Mouse (Mus musculus): ENCODE data around the gene Gapdhs. TPM values are rescaled to one million over a fixed set of nuclear protein-coding genes. Genes with fewer than 3 reads are reported as not detected.
"Not testable (repeated sequence)": the region's sequence is repeated elsewhere in the genome, so short reads cannot be mapped to it uniquely, and the experiment has no call there.

Gapdhs gene
- polyA plus RNA-seq (2012; fragmentation: generic; extraction: Trizol): 0.05 TPM

DNA sequence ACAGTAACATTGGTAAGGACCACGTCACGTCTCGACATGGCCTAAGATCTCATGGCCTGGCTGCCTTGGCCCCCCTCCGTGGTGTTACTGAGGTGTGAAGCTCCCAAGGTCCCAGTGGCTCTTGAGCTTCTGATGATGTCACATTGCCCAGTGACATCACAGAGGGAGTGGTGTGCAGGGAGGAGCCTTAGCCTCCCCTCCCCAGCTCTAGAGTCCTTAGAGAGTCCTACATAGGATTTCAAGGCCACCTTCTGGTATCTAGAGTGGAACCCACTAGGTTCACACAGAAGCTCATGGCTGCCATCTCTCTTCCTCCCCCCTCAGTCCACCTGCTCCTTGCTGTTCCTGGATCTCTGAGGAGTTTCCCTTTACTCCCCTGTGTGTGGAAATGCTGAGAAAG is at the start of gene Gapdhs:
TSS of gene Gapdhs (minus strand) at position 65 of the 400 bp plus-strand sequence.
- not testable (repeated sequence) for H3K79me2 ChIP-seq (ENCODE audit: control insufficient read depth, insufficient read depth); H3K4me3 ChIP-seq; H3K4me2 ChIP-seq (ENCODE audit: low read depth); H3ac ChIP-seq (ENCODE audit: control insufficient read depth, insufficient read length); H3K36me3 ChIP-seq (ENCODE audit: control insufficient read depth, insufficient read depth); H3K27me3 ChIP-seq (ENCODE audit: control insufficient read depth, insufficient read depth, insufficient read length)

DNA sequence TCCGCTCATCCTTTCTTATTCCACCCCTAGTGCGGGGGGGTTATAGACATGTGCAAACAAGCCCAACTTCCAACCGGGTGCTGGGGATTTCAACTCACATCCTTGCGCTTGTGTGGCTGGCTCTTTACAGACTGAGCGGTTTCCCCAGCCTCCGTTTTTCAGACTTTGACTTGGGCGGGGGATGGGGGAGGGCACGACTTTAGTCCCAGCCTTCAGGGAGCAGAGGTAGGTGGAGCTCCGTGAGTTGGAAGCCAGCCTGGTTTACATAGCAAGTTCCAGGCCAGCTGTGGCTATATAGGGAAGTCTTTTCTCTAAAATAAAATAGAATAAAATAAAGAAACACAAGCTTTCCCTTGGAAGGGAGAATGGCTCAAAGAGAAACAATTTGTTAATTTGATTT is 48.4 kb upstream of the Gapdhs start:
- no peak overlapping the region for H3K4me2 ChIP-seq (ENCODE audit: low read depth)

DNA sequence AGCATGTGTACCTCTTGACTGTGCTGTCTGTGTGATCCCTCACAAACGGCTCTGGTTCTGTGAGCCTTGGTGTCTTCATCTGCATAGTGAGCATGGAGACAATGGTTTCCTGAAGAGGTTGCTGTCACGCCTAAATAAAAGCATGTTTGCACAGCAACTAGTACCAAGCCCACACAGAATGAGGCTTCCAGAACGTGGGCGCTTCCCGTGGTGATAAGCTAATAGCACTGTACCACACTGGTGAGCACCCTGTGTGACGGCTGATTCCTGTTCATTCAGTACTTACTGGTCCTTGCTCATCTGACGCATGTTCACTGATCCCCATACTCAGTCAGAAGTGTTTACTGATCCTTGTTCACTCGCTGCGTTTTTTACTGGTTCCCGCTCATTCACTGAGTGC is 46.7 kb upstream of the Gapdhs start:
- H3K27me3 ChIP-seq (ENCODE audit: control insufficient read depth, insufficient read depth, insufficient read length): no peaks in the 10 kb centered on the region
- no peak overlapping the region for H3ac ChIP-seq (ENCODE audit: control insufficient read depth, insufficient read length)
- no peaks in the 10 kb centered on the region for H3K36me3 ChIP-seq (ENCODE audit: control insufficient read depth, insufficient read depth)
- no peak overlapping the region for H3K4me3 ChIP-seq
- H3K79me2 ChIP-seq (ENCODE audit: control insufficient read depth, insufficient read depth): no peaks in the 10 kb centered on the region
- TF ChIP-seq MAX (IDR thresholded peaks at IDR 0.05; ENCODE audit: low read depth) (no peak), E2F4 (IDR thresholded peaks at IDR 0.05; ENCODE audit: insufficient read depth) (no peak), POLR2AphosphoS2 (IDR thresholded peaks at IDR 0.05; ENCODE audit: insufficient read length, low read depth) (no peak), REST (IDR thresholded peaks at IDR 0.05; ENCODE audit: insufficient read depth, insufficient read length) (no peak), USF1 (IDR thresholded peaks at IDR 0.05; ENCODE audit: low read depth) (no peak), MYOD1 (IDR thresholded peaks at IDR 0.05; ENCODE audit: control insufficient read depth in 1 of 3, insufficient read length in 2 of 3, low read depth in 2 of 3) (no peak), MYOG (IDR thresholded peaks at IDR 0.05; ENCODE audit: control insufficient read depth in 1 of 3, insufficient read depth in 1 of 3, insufficient read length in 2 of 3, low read depth in 2 of 3) (no peak), SRF (IDR thresholded peaks at IDR 0.05; ENCODE audit: control insufficient read depth, insufficient read length, low read depth) (no peak), POLR2A (IDR thresholded peaks at IDR 0.05; ENCODE audit: insufficient read length, low read depth) (no peak), CEBPB (IDR thresholded peaks at IDR 0.05; ENCODE audit: insufficient read depth, poor library complexity, severe bottlenecking) (no peak), TCF12 (IDR thresholded peaks at IDR 0.05; ENCODE audit: insufficient read depth, poor library complexity, severe bottlenecking) (no peak), TCF3 (IDR thresholded peaks at IDR 0.05; ENCODE audit: insufficient read length, low read depth) (no peak)
- H3K4me2 ChIP-seq (ENCODE audit: low read depth): no peak overlapping the region

More for the DNA sequence above, 48.4 kb upstream of the Gapdhs start:
- Histone ChIP-seq H3K79me2 (ENCODE audit: control insufficient read depth, insufficient read depth) (no peaks in the 10 kb centered on the region), H3K4me3 (no peak overlapping the region), H3K27me3 (ENCODE audit: control insufficient read depth, insufficient read depth, insufficient read length) (no peaks in the 10 kb centered on the region), H3K36me3 (ENCODE audit: control insufficient read depth, insufficient read depth) (no peaks in the 10 kb centered on the region), H3ac (ENCODE audit: control insufficient read depth, insufficient read length) (no peak overlapping the region)
- no peak for TF ChIP-seq USF1 (IDR thresholded peaks at IDR 0.05; ENCODE audit: low read depth)
- no peak for TF ChIP-seq MYOG (IDR thresholded peaks at IDR 0.05; ENCODE audit: control insufficient read depth in 1 of 3, insufficient read depth in 1 of 3, insufficient read length in 2 of 3, low read depth in 2 of 3)
- TF ChIP-seq SRF (IDR thresholded peaks at IDR 0.05; ENCODE audit: control insufficient read depth, insufficient read length, low read depth): no peak
- TF ChIP-seq TCF3 (IDR thresholded peaks at IDR 0.05; ENCODE audit: insufficient read length, low read depth): no peak
- no peak for TF ChIP-seq MYOD1 (IDR thresholded peaks at IDR 0.05; ENCODE audit: control insufficient read depth in 1 of 3, insufficient read length in 2 of 3, low read depth in 2 of 3)
- no peak for TF ChIP-seq POLR2AphosphoS2 (IDR thresholded peaks at IDR 0.05; ENCODE audit: insufficient read length, low read depth)
- TF ChIP-seq REST (IDR thresholded peaks at IDR 0.05; ENCODE audit: insufficient read depth, insufficient read length): no peak
- TF ChIP-seq POLR2A (IDR thresholded peaks at IDR 0.05; ENCODE audit: insufficient read length, low read depth): no peak
- no peak for TF ChIP-seq TCF12 (IDR thresholded peaks at IDR 0.05; ENCODE audit: insufficient read depth, poor library complexity, severe bottlenecking)
- TF ChIP-seq E2F4 (IDR thresholded peaks at IDR 0.05; ENCODE audit: insufficient read depth): no peak
- no peak for TF ChIP-seq CEBPB (IDR thresholded peaks at IDR 0.05; ENCODE audit: insufficient read depth, poor library complexity, severe bottlenecking)
- no peak for TF ChIP-seq MAX (IDR thresholded peaks at IDR 0.05; ENCODE audit: low read depth)

DNA sequence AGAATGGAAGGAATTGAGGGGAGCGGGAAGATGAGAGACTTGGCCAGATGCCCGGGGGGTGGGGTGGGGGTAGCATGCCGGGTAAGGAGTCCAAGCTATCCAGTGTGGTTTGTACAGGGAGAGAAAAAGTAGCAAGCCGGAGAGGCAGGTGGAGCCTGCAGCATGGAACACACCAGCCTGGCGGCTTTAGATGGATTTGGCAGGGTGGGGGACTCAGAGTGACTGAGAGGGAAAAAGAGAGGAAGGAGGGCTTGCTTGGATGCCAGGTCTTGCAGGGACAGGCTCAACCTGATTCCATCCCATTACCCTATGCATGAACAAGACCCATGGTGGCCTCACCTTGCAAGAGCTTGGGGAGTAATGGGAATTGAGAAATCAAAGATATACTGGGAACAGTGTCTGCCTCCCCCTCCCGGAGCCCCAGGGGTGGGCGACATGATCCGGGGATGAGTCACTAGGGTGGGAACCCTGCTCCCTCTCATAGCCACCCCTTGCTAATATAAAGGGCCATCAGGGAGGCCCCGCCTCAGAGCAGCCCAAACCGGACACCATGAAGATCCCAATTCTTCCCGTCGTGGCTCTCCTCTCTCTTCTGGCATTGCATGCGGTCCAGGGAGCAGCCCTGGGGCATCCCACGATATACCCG is 44.0 kb upstream of the Gapdhs start, which contains the start of gene Krtdap:
TSS of gene Krtdap (plus strand) at position 520 of the 646 bp plus-strand sequence.
- TF ChIP-seq TCF12 (IDR thresholded peaks at IDR 0.05; ENCODE audit: insufficient read depth, poor library complexity, severe bottlenecking): no peak
- TF ChIP-seq USF1 (IDR thresholded peaks at IDR 0.05; ENCODE audit: low read depth): no peak
- TF ChIP-seq MYOD1 (IDR thresholded peaks at IDR 0.05; ENCODE audit: control insufficient read depth in 1 of 3, insufficient read length in 2 of 3, low read depth in 2 of 3): no peak
- TF ChIP-seq REST (IDR thresholded peaks at IDR 0.05; ENCODE audit: insufficient read depth, insufficient read length): no peak
- no peak for TF ChIP-seq POLR2AphosphoS2 (IDR thresholded peaks at IDR 0.05; ENCODE audit: insufficient read length, low read depth)
- no peak for TF ChIP-seq TCF3 (IDR thresholded peaks at IDR 0.05; ENCODE audit: insufficient read length, low read depth)
- no peak for TF ChIP-seq MAX (IDR thresholded peaks at IDR 0.05; ENCODE audit: low read depth)
- H3K79me2 ChIP-seq (ENCODE audit: control insufficient read depth, insufficient read depth): no peaks in the 10 kb centered on the region
- H3K27me3 ChIP-seq (ENCODE audit: control insufficient read depth, insufficient read depth, insufficient read length): no peaks in the 10 kb centered on the region
- H3K4me3 ChIP-seq: no peak within 1 kb of the TSS
- H3K36me3 ChIP-seq (ENCODE audit: control insufficient read depth, insufficient read depth): no peaks in the 10 kb centered on the region
- H3ac ChIP-seq (ENCODE audit: control insufficient read depth, insufficient read length): no peak within 1 kb of the TSS
- no peak within 1 kb of the TSS for H3K4me2 ChIP-seq (ENCODE audit: low read depth)

DNA sequence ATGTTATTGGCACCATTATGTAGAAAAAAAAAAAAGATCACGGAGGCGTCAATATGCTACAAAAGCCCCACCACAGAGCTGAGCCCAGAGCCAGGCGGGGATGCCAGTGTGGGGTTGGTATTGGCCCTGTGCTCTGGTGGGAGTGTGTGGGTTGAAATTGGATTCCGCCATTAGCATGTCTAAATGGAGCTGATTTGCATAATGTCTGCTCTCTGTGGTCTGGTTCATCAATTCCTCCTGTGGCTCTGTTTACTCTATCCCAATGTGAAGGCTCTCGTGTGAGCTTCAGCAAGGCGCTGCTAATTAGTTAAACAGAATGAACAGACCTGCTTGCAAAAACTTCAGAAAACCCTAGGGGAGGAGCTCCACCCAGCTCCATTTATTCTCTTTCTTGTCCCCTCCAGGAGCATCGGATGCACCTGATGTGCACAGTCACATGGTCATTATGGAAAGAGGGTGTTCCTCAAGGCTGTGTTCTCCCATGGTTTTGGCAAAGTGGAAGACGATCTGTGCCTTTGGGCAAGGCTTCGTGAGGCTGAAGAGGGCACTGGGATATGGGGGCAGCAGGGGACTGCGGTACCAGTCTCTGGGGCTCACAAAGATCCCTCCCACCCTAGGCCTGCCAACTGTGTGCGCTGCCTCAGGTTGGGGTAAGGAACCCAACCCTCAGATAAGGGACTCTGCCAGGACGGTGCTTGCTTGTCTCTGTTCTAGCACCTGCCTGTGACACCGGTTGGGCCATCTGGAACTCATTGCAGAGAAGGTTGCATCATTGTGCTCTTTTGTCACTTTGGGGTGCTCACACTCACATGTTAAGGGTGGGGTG is 42.5 kb upstream of the Gapdhs start:
- no peak for TF ChIP-seq POLR2A (IDR thresholded peaks at IDR 0.05; ENCODE audit: insufficient read length, low read depth)
- TF ChIP-seq POLR2AphosphoS2 (IDR thresholded peaks at IDR 0.05; ENCODE audit: insufficient read length, low read depth): no peak
- no peak for TF ChIP-seq MYOG (IDR thresholded peaks at IDR 0.05; ENCODE audit: control insufficient read depth in 1 of 3, insufficient read depth in 1 of 3, insufficient read length in 2 of 3, low read depth in 2 of 3)
- no peak for TF ChIP-seq TCF12 (IDR thresholded peaks at IDR 0.05; ENCODE audit: insufficient read depth, poor library complexity, severe bottlenecking)
- TF ChIP-seq USF1 (IDR thresholded peaks at IDR 0.05; ENCODE audit: low read depth): no peak
- no peak for TF ChIP-seq MAX (IDR thresholded peaks at IDR 0.05; ENCODE audit: low read depth)
- no peak for TF ChIP-seq SRF (IDR thresholded peaks at IDR 0.05; ENCODE audit: control insufficient read depth, insufficient read length, low read depth)
- no peaks in the 10 kb centered on the region for H3K36me3 ChIP-seq (ENCODE audit: control insufficient read depth, insufficient read depth)
- H3K27me3 ChIP-seq (ENCODE audit: control insufficient read depth, insufficient read depth, insufficient read length): no peaks in the 10 kb centered on the region
- H3K4me2 ChIP-seq (ENCODE audit: low read depth): no peak overlapping the region
- no peaks in the 10 kb centered on the region for H3K79me2 ChIP-seq (ENCODE audit: control insufficient read depth, insufficient read depth)
- H3K4me3 ChIP-seq: no peak overlapping the region
- no peak overlapping the region for H3ac ChIP-seq (ENCODE audit: control insufficient read depth, insufficient read length)
